Mouse (Mus musculus) neural tube, embryonic 15.5 days (tissue): Measurements from ENCODE around the gene Slc13a1. TPM values are rescaled to one million over a fixed set of nuclear protein-coding genes. Genes with fewer than 3 reads are reported as not detected.

ENCODE experiments used
- ATAC-seq: fragments of 200-750 bp; cut with Nextera tagmentation; 2 replicates; pipeline ENCODE4 v1.8.0; 2017; ENCODE audit warnings: mild to moderate bottlenecking, moderate TSS enrichment, moderate library complexity; ENCODE audit not compliant: low FRiP score
- H3K27ac ChIP-seq: fragments of 300-500 bp; sonication (generic); replicated peaks from 2 replicates; pipeline ENCODE4 v1.5.1; 2015; ENCODE audit warnings: mild to moderate bottlenecking, inconsistent platforms
- H3K27me3 ChIP-seq: fragments of 300-500 bp; sonication (generic); replicated peaks from 2 replicates; pipeline ENCODE4 v1.6.1; 2015; ENCODE audit warnings: inconsistent platforms
- H3K36me3 ChIP-seq: fragments of 300-500 bp; sonication (generic); 2 replicates; pipeline ENCODE4 v1.6.1; 2015; ENCODE audit warnings: inconsistent platforms
- H3K4me1 ChIP-seq: fragments of 300-500 bp; sonication (generic); 2 replicates; pipeline ENCODE4 v1.6.1; 2015; ENCODE audit warnings: inconsistent platforms
- H3K4me2 ChIP-seq: fragments of 300-500 bp; sonication (generic); 2 replicates; pipeline ENCODE4 v1.6.1; 2015; ENCODE audit warnings: inconsistent platforms, mild to moderate bottlenecking, moderate library complexity
- H3K4me3 ChIP-seq: fragments of 300-500 bp; sonication (generic); replicated peaks from 2 replicates; pipeline ENCODE4 v1.5.1; 2015; ENCODE audit warnings: mild to moderate bottlenecking, inconsistent platforms
- H3K9ac ChIP-seq: fragments of 300-500 bp; sonication (generic); replicated peaks from 2 replicates; pipeline ENCODE4 v1.6.1; 2015; ENCODE audit warnings: mild to moderate bottlenecking, inconsistent platforms
- H3K9me3 ChIP-seq: fragments of 300-500 bp; sonication (generic); replicated peaks from 2 replicates; pipeline ENCODE4 v1.6.1; 2016; ENCODE audit warnings: inconsistent platforms
- WGBS: fragments of 180-500 bp; shearing (Covaris S2); methylation state at CpG from one replicate; pipeline ENCODE4 v1.1.7; 2015; ENCODE audit warnings: mixed read lengths; 5-methylcytosine and 5-hydroxymethylcytosine counted together
- polyA plus RNA-seq: library from polyadenylated mRNA; unstranded; fragments of >200 nt; fragmentation: Nextera tagmentation; extraction: Ambion mirVana; gene quantifications from 2 replicates; pipeline ENCODE4 v1.2.1, GENCODE M21; 2015

The Slc13a1 gene
- polyA plus RNA-seq, 1 experiment from 2014 or later = 0.18 TPM

- H3K9me3 ChIP-seq = no peaks in the 10 kb centered on the region
- 84% methylated on average over 1 of the region's 1 CpGs for WGBS
- no peak overlapping the region for H3K9ac ChIP-seq
- no peaks in the 10 kb centered on the region for H3K27me3 ChIP-seq
- no peak for ATAC-seq
- H3K36me3 ChIP-seq = no peaks in the 10 kb centered on the region
- H3K4me3 ChIP-seq = no peak overlapping the region
- H3K27ac ChIP-seq = no peak overlapping the region
- no peak overlapping the region for H3K4me2 ChIP-seq
- no peaks in the 10 kb centered on the region for H3K4me1 ChIP-seq
These were observed 8.1 kb downstream of the Slc13a1 start for GRCm38 (mm10) chr6:24159795-24160194.

- no peaks in the 10 kb centered on the region for H3K27me3 ChIP-seq
- 65% methylated on average over 4 of the region's 4 CpGs for WGBS
- no peak overlapping the region for H3K27ac ChIP-seq
- H3K4me1 ChIP-seq = no peaks in the 10 kb centered on the region
- no peak overlapping the region for H3K4me3 ChIP-seq
- H3K4me2 ChIP-seq = no peak overlapping the region
- no peaks in the 10 kb centered on the region for H3K36me3 ChIP-seq
- H3K9ac ChIP-seq = no peak overlapping the region
- no peak for ATAC-seq
- H3K9me3 ChIP-seq = no peaks in the 10 kb centered on the region
These were observed 13.0 kb downstream of the Slc13a1 start for GRCm38 (mm10) chr6:24154901-24155300.

- no peak for ATAC-seq
- no peaks in the 10 kb centered on the region for H3K4me1 ChIP-seq
- H3K4me2 ChIP-seq = no peak overlapping the region
- no peaks in the 10 kb centered on the region for H3K9me3 ChIP-seq
- no peaks in the 10 kb centered on the region for H3K27me3 ChIP-seq
- H3K36me3 ChIP-seq = no peaks in the 10 kb centered on the region
- WGBS = 91% methylated on average over 4 of the region's 4 CpGs
- no peak overlapping the region for H3K27ac ChIP-seq
- no peak overlapping the region for H3K4me3 ChIP-seq
- H3K9ac ChIP-seq = no peak overlapping the region
These were observed 34.9 kb downstream of the Slc13a1 start for GRCm38 (mm10) chr6:24132951-24133350.

GRCm38 (mm10) chr6:24122632-24123031 lies 45.3 kb downstream of the Slc13a1 start:
- no peaks in the 10 kb centered on the region for H3K36me3 ChIP-seq
- ATAC-seq = no peak
- H3K27me3 ChIP-seq = no peaks in the 10 kb centered on the region
- H3K27ac ChIP-seq = no peak overlapping the region
- no peak overlapping the region for H3K4me3 ChIP-seq
- no peaks in the 10 kb centered on the region for H3K4me1 ChIP-seq
- no peak overlapping the region for H3K4me2 ChIP-seq
- no peaks in the 10 kb centered on the region for H3K9me3 ChIP-seq
- no peak overlapping the region for H3K9ac ChIP-seq

GRCm38 (mm10) chr6:24111614-24112013 lies 56.3 kb downstream of the Slc13a1 start:
- no peak for ATAC-seq
- Histone ChIP-seq H3K9ac (no peak overlapping the region), H3K4me2 (no peak overlapping the region), H3K4me1 (no peaks in the 10 kb centered on the region), H3K36me3 (no peaks in the 10 kb centered on the region), H3K9me3 (no peaks in the 10 kb centered on the region), H3K27ac (no peak overlapping the region), H3K4me3 (no peak overlapping the region), H3K27me3 (no peaks in the 10 kb centered on the region)
- 92% methylated on average over 8 of the region's 8 CpGs for WGBS

GRCm38 (mm10) chr6:24108471-24108870 lies 59.4 kb downstream of the Slc13a1 start:
- no peak for ATAC-seq
- Histone ChIP-seq H3K4me2 (no peak overlapping the region), H3K4me1 (no peaks in the 10 kb centered on the region), H3K27me3 (no peaks in the 10 kb centered on the region), H3K27ac (no peak overlapping the region), H3K9ac (no peak overlapping the region), H3K4me3 (no peak overlapping the region), H3K9me3 (no peaks in the 10 kb centered on the region), H3K36me3 (no peaks in the 10 kb centered on the region)
- 96% methylated on average over 4 of the region's 4 CpGs for WGBS

- H3K9ac ChIP-seq = no peak overlapping the region
- H3K4me1 ChIP-seq = no peaks in the 10 kb centered on the region
- no peaks in the 10 kb centered on the region for H3K27me3 ChIP-seq
- WGBS = 36% methylated on average over 3 of the region's 3 CpGs
- H3K9me3 ChIP-seq = no peaks in the 10 kb centered on the region
- H3K27ac ChIP-seq = no peak overlapping the region
- H3K4me2 ChIP-seq = no peak overlapping the region
- H3K36me3 ChIP-seq = no peaks in the 10 kb centered on the region
- no peak for ATAC-seq
- H3K4me3 ChIP-seq = no peak overlapping the region
These were observed 61.7 kb downstream of the Slc13a1 start for GRCm38 (mm10) chr6:24106157-24106556.

- no peaks in the 10 kb centered on the region for H3K27me3 ChIP-seq
- no peak overlapping the region for H3K27ac ChIP-seq
- H3K36me3 ChIP-seq = no peaks in the 10 kb centered on the region
- no peaks in the 10 kb centered on the region for H3K9me3 ChIP-seq
- WGBS = 13% methylated on average over 5 of the region's 5 CpGs
- ATAC-seq = no peak
- H3K4me3 ChIP-seq = no peak overlapping the region
- H3K9ac ChIP-seq = no peak overlapping the region
- no peaks in the 10 kb centered on the region for H3K4me1 ChIP-seq
- no peak overlapping the region for H3K4me2 ChIP-seq
These were observed 62.2 kb downstream of the Slc13a1 start for GRCm38 (mm10) chr6:24105681-24106080.

- no peak overlapping the region for H3K27ac ChIP-seq
- H3K4me2 ChIP-seq = no peak overlapping the region
- ATAC-seq = no peak
- no peaks in the 10 kb centered on the region for H3K9me3 ChIP-seq
- WGBS = 89% methylated on average over 1 of the region's 1 CpGs
- no peaks in the 10 kb centered on the region for H3K36me3 ChIP-seq
- no peak overlapping the region for H3K4me3 ChIP-seq
- H3K4me1 ChIP-seq = no peaks in the 10 kb centered on the region
- H3K9ac ChIP-seq = no peak overlapping the region
- H3K27me3 ChIP-seq = no peaks in the 10 kb centered on the region
These were observed 66.6 kb downstream of the Slc13a1 start for GRCm38 (mm10) chr6:24101281-24101680.

- 25% methylated on average over 5 of the region's 5 CpGs for WGBS
These were observed 67.2 kb downstream of the Slc13a1 start for GRCm38 (mm10) chr6:24100705-24101104.

GRCm38 (mm10) chr6:24097400-24097799 lies 70.5 kb downstream of the Slc13a1 start:
- no peaks in the 10 kb centered on the region for H3K27me3 ChIP-seq
- H3K4me3 ChIP-seq = no peak overlapping the region
- no peak overlapping the region for H3K9ac ChIP-seq
- H3K9me3 ChIP-seq = no peaks in the 10 kb centered on the region
- no peak overlapping the region for H3K4me2 ChIP-seq
- no peak for ATAC-seq
- H3K27ac ChIP-seq = no peak overlapping the region
- no peaks in the 10 kb centered on the region for H3K36me3 ChIP-seq
- H3K4me1 ChIP-seq = no peaks in the 10 kb centered on the region

More at GRCm38 (mm10) chr6:24100705-24101104, 67.2 kb downstream of the Slc13a1 start:
- H3K9ac ChIP-seq = no peak overlapping the region
- no peaks in the 10 kb centered on the region for H3K27me3 ChIP-seq
- H3K4me2 ChIP-seq = no peak overlapping the region
- H3K9me3 ChIP-seq = no peaks in the 10 kb centered on the region
- no peaks in the 10 kb centered on the region for H3K36me3 ChIP-seq
- no peaks in the 10 kb centered on the region for H3K4me1 ChIP-seq
- no peak for ATAC-seq
- no peak overlapping the region for H3K4me3 ChIP-seq
- H3K27ac ChIP-seq = no peak overlapping the region

- no peak overlapping the region for H3K9ac ChIP-seq
- no peaks in the 10 kb centered on the region for H3K9me3 ChIP-seq
- no peaks in the 10 kb centered on the region for H3K36me3 ChIP-seq
- no peak overlapping the region for H3K27ac ChIP-seq
- H3K27me3 ChIP-seq = no peaks in the 10 kb centered on the region
- no peaks in the 10 kb centered on the region for H3K4me1 ChIP-seq
- no peak overlapping the region for H3K4me2 ChIP-seq
- ATAC-seq = no peak
- WGBS = 73% methylated on average over 2 of the region's 2 CpGs
- no peak overlapping the region for H3K4me3 ChIP-seq
These were observed 91.8 kb downstream of the Slc13a1 start for GRCm38 (mm10) chr6:24076089-24076488.

GRCm38 (mm10) chr6:24072804-24073203 lies 95.1 kb downstream of the Slc13a1 start:
- Histone ChIP-seq H3K9ac (no peak overlapping the region), H3K27me3 (no peaks in the 10 kb centered on the region), H3K4me1 (no peaks in the 10 kb centered on the region), H3K9me3 (no peaks in the 10 kb centered on the region), H3K4me2 (no peak overlapping the region), H3K36me3 (no peaks in the 10 kb centered on the region), H3K27ac (no peak overlapping the region), H3K4me3 (no peak overlapping the region)
- no peak for ATAC-seq
- WGBS = 49% methylated on average over 4 of the region's 4 CpGs
